Mouse (Mus musculus) kidney, embryonic 15.5 days (tissue): ENCODE results near the gene Hist1h2ae. TPM values are rescaled to one million over a fixed set of nuclear protein-coding genes. Genes with fewer than 3 reads are reported as not detected.

Experiments used
- microRNA-seq: library from miRNA; unstranded; fragments of <30 nt; microRNA quantifications from one replicate; pipeline ENCODE4, GENCODE M21; 2016
- polyA plus RNA-seq: library from polyadenylated mRNA; unstranded; fragments of >200 nt; fragmentation: Nextera tagmentation; extraction: Ambion mirVana; gene quantifications from 2 replicates; pipeline ENCODE4 v1.2.1, GENCODE M21; 2015

The Hist1h2ae gene
- polyA plus RNA-seq, 1 experiment from 2014 or later: 84.7 TPM

Small RNA genes within 50 kb of the gene (microRNA-seq; reads per million reads assigned to microRNA genes)
- gene Gm44297 (not detected), gene Gm44359 (not detected), gene Gm44394 (not detected)

Other genes starting within 250 kb of the Hist1h2ae start
- 48.8 and 48.9 TPM in 2 replicates for gene Zfp322a, start 202.0 kb downstream of the Hist1h2ae start, polyA plus RNA-seq
- 13.5 and 13.7 TPM in 2 replicates for gene Abt1, start 147.4 kb downstream of the Hist1h2ae start, polyA plus RNA-seq
- gene Btn1a1, start 105.3 kb downstream of the Hist1h2ae start, polyA plus RNA-seq: 0.08 and 0.12 TPM in 2 replicates
- gene Btn2a2, start 82.4 kb downstream of the Hist1h2ae start, polyA plus RNA-seq: 0.55 and 0.71 TPM in 2 replicates
- 7.5 and 7.8 TPM in 2 replicates for gene Hist1h4h, start 40.2 kb downstream of the Hist1h2ae start, polyA plus RNA-seq
- gene Hist1h2af, start 37.3 kb downstream of the Hist1h2ae start, polyA plus RNA-seq: 3.3 and 7.3 TPM in 2 replicates
- 6.6 and 6.9 TPM in 2 replicates for gene Hist1h3g, start 35.8 kb downstream of the Hist1h2ae start, polyA plus RNA-seq
- gene Hist1h2bh, start 27.8 kb downstream of the Hist1h2ae start, polyA plus RNA-seq: 0.91 and 1.1 TPM in 2 replicates
- gene Hist1h3f, start 27.2 kb downstream of the Hist1h2ae start, polyA plus RNA-seq: 0.86 and 1.3 TPM in 2 replicates
- 0.96 and 1.3 TPM in 2 replicates for gene Hist1h4f, start 19.6 kb downstream of the Hist1h2ae start, polyA plus RNA-seq
- 0.66 and 0.67 TPM in 2 replicates for gene Hist1h1d, start 18.0 kb downstream of the Hist1h2ae start, polyA plus RNA-seq
- 6.5 and 6.7 TPM in 2 replicates for gene Hist1h3e, start 8.9 kb downstream of the Hist1h2ae start, polyA plus RNA-seq
- gene Hist1h2bg, start 176 bp upstream of the Hist1h2ae start, polyA plus RNA-seq: 10.6 and 10.9 TPM in 2 replicates
- 6.0 and 6.9 TPM in 2 replicates for gene Hist1h2bf, start 3.0 kb upstream of the Hist1h2ae start, polyA plus RNA-seq
- 3.6 TPM in 2 replicates for gene Hist1h2ad, start 3.2 kb upstream of the Hist1h2ae start, polyA plus RNA-seq
- 6.5 and 7.5 TPM in 2 replicates for gene Hist1h3d, start 4.5 kb upstream of the Hist1h2ae start, polyA plus RNA-seq
- gene Hist1h4d, start 10.4 kb upstream of the Hist1h2ae start, polyA plus RNA-seq: 123 and 142 TPM in 2 replicates
- gene Hist1h2be, start 49.9 kb upstream of the Hist1h2ae start, polyA plus RNA-seq: 3.1 and 3.7 TPM in 2 replicates
- 19.7 and 21.1 TPM in 2 replicates for gene Hist1h1e, start 51.3 kb upstream of the Hist1h2ae start, polyA plus RNA-seq
- 1.3 and 1.5 TPM in 2 replicates for gene Hist1h2ac, start 112.7 kb upstream of the Hist1h2ae start, polyA plus RNA-seq
- 65.3 and 71.8 TPM in 2 replicates for gene Hist1h2bc, start 113.0 kb upstream of the Hist1h2ae start, polyA plus RNA-seq
- 0.31 TPM in 1 of 2 replicates, not detected in the other for gene Hist1h1t, start 124.6 kb upstream of the Hist1h2ae start, polyA plus RNA-seq
- 7.5 and 8.5 TPM in 2 replicates for gene Hist1h4c, start 127.2 kb upstream of the Hist1h2ae start, polyA plus RNA-seq
- gene Hfe, start 139.6 kb upstream of the Hist1h2ae start, polyA plus RNA-seq: 6.4 and 7.7 TPM in 2 replicates
- gene Hist1h1c, start 167.6 kb upstream of the Hist1h2ae start, polyA plus RNA-seq: 24.1 and 27.2 TPM in 2 replicates
- gene Hist1h3c, start 174.4 kb upstream of the Hist1h2ae start, polyA plus RNA-seq: 12.6 and 13.5 TPM in 2 replicates
- 3.8 and 4.5 TPM in 2 replicates for gene Hist1h2bb, start 175.5 kb upstream of the Hist1h2ae start, polyA plus RNA-seq
- gene Hist1h2ab, start 179.9 kb upstream of the Hist1h2ae start, polyA plus RNA-seq: 39.2 and 44.8 TPM in 2 replicates
- 10.8 and 11.3 TPM in 2 replicates for gene Hist1h3b, start 181.0 kb upstream of the Hist1h2ae start, polyA plus RNA-seq
- gene Hist1h4b, start 185.8 kb upstream of the Hist1h2ae start, polyA plus RNA-seq: 5.4 and 6.4 TPM in 2 replicates
- 0.35 TPM in 1 of 2 replicates, not detected in the other for gene Hist1h4a, start 190.0 kb upstream of the Hist1h2ae start, polyA plus RNA-seq
- gene Hist1h3a, start 191.2 kb upstream of the Hist1h2ae start, polyA plus RNA-seq: 8.0 and 9.4 TPM in 2 replicates
- 2.3 and 3.1 TPM in 2 replicates for gene Hist1h1a, start 192.4 kb upstream of the Hist1h2ae start, polyA plus RNA-seq
- not detected in 2 replicates for gene Trim38, start 198.7 kb upstream of the Hist1h2ae start, polyA plus RNA-seq
- gene Slc17a2, start 235.8 kb upstream of the Hist1h2ae start, polyA plus RNA-seq: 0.10 and 0.12 TPM in 2 replicates